ENCODE assay signal across 23 mouse cellular contexts in genomic region chr3:36943706-36944105, GRCm38 (mm10).
"Had no signal": no experiment of that assay in that cellular context is flagged by ENCODE, and none has a peak within 500 bp of the region (broad histone marks: within the 10 kb centered on the region; RNA-seq: fewer than 3 reads in every experiment).

No protein-coding gene starts in this region.

- H3K4me1 ChIP-seq: hindbrain, embryonic 15.5 days; intestine, embryonic 15.5 days; limb, embryonic 12.5 days; liver, embryonic 13.5 days had no signal

- H3K9me3 ChIP-seq: heart, embryonic 10.5 days; heart, embryonic 12.5 days; hindbrain, embryonic 13.5 days; hindbrain, embryonic 15.5 days; intestine, embryonic 15.5 days; limb, embryonic 10.5 days; limb, embryonic 12.5 days; liver, embryonic 13.5 days had no signal

- H3K9ac ChIP-seq: heart, embryonic 12.5 days; hindbrain, embryonic 13.5 days; hindbrain, embryonic 15.5 days; intestine, embryonic 15.5 days; limb, embryonic 12.5 days; liver, embryonic 13.5 days had no signal

- ATAC-seq: hindbrain, postnatal 0 days; intestine, embryonic 15.5 days; intestine, postnatal 0 days had no signal

- DNase-seq: gastrocnemius, postnatal 14 days; gastrocnemius, postnatal 36 days; heart, adult 18-20 months; heart, postnatal 10 days; heart, postnatal 36 days; kidney, adult 18-20 months; kidney, adult 8-10 months; kidney, postnatal 10 days; kidney, postnatal 25 days; kidney, postnatal 4 days; liver; liver, embryonic 13.5 days had no signal

- H3K4me3 ChIP-seq: heart, embryonic 10.5 days; heart, embryonic 12.5 days; hindbrain, embryonic 13.5 days; hindbrain, embryonic 15.5 days; intestine, embryonic 15.5 days; layer of hippocampus, adult 2 months; left cerebral cortex, adult 2 months; limb, embryonic 10.5 days; limb, embryonic 12.5 days; liver, embryonic 13.5 days had no signal

- H3K27ac ChIP-seq: heart, embryonic 10.5 days; hindbrain, embryonic 13.5 days; hindbrain, embryonic 15.5 days; hindbrain, postnatal 0 days; intestine, embryonic 15.5 days; layer of hippocampus, adult 2 months; left cerebral cortex, adult 2 months; limb, embryonic 10.5 days; limb, embryonic 12.5 days; liver, embryonic 13.5 days had no signal
